Mouse (Mus musculus) heart, adult 9 months (tissue): Measurements from ENCODE around the gene Tomm34.
"Not testable (repeated sequence)": the region's sequence is repeated elsewhere in the genome, so short reads cannot be mapped to it uniquely, and the experiment has no call there.

Experiments used
- DNase-seq, 2 experiments: peaks; one replicate each; pipeline ENCODE4 v3.0.0; 2022; ENCODE audit warnings: low spot score in 2 of 2

Tomm34 gene

DNA sequence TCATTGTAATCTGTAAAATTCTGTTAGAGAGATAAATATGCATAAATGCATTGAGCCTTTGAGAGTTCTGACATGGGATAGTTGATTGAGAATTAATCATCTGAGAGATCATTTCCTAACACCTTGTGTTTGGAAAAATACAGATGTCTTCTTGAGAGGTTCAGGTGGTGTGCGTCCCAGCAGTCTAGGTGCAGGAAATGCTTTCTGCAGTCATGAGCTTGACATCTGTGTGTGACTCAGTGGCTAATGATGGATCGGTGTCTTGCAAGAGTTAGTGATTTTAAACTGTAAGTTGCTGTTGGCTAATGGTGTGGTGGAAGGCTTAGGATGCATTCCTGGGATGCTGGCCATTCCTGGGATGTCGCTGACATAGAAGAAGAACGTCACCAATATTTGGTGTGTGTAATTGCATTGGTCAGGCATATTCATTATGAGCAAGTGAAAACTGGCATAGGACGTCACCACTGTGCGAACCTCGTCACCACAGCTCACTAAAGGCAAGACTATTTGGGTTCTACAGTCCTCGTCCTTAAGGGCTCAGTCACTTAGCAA is 6.0 kb upstream of the Tomm34 start:
- no peak for DNase-seq

GRCm38 (mm10) chr2:164075088-164075487 is 4.1 kb upstream of the Tomm34 start:
- DNase-seq, result no peak

GRCm38 (mm10) chr2:164073918-164074578 is 3.1 kb upstream of the Tomm34 start:
- DNase-seq, result peak; percentile 97 to 98

DNA sequence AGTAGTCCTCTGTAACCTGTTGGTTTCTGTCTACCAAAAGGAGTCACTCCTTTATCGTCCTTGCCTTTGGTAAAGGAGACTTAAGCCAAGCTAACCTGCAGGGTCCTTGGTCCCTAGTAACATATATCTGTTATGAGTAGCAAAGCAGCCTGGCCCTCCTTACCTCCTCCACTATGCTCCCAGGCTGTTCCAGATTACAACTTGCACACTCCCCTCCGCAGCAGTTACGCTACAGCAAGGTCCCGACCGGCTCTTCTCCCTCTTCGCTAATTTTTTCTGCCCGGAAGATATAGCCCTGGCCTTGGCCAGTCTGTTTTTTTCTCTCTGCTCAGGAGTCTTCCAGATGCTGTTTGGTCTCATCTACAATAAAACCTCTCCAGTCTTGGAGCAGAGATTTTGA is 2.2 kb upstream of the Tomm34 start:
- DNase-seq, result no peak

DNA sequence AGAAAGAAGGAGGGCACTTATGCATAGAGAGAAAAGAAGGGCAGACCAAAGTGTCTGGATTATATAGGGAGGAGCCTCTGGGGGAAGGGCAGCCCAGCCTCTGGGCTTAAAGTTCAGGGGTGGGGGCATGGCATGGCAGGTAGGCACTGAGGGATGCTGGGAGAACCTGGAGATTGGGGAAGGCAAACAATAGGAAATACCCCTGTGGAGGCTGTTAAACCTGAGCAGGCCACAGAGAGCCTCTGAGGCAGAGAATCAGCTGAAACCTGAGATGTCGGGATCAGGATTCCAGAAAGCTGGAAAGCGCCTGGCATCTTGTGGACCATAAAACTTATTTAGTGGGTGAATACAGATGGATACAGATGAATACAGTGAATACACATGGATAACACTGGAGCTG is 1.1 kb upstream of the Tomm34 start:
- DNase-seq, result no peak

GRCm38 (mm10) chr2:164071437-164071820 is 460 bp upstream of the Tomm34 start:
- not testable (repeated sequence) for DNase-seq

- DNase-seq, result no peak
Measured at GRCm38 (mm10) chr2:164070142-164070764, 716 bp downstream of the Tomm34 start, which contains the start of gene Stk4. Stk4 (plus strand) TSS chr2:164070322.

GRCm38 (mm10) chr2:164059634-164060235 is 11.2 kb downstream of the Tomm34 start:
- no peak for DNase-seq

GRCm38 (mm10) chr2:164054671-164055070 is 16.3 kb downstream of the Tomm34 start:
- no peak for DNase-seq

DNA sequence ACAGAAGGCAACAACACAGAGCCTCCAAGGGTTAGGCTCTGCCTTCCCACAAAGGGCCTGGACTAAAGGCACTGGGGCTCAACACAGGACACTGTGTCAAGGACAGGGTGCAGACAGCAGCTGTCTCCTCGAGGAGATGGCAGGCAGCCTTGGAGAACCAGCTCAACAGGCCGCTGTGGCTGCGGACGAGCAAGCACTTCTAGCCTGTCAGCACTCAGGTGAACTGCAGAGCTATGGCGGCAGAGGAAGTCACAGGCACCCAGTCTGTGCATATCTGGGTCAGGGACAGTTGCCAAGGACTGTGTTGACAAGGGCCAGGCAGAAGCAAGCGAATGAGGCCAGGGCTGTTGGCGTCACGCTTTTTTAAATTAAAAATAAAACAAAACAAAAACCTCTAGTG is 17.2 kb downstream of the Tomm34 start:
- DNase-seq, result peak; percentile 61 to 70

- DNase-seq, result peak in 1 of 2 experiments; percentile 11
Measured at GRCm38 (mm10) chr2:164047197-164047690, 23.7 kb downstream of the Tomm34 start.

DNA sequence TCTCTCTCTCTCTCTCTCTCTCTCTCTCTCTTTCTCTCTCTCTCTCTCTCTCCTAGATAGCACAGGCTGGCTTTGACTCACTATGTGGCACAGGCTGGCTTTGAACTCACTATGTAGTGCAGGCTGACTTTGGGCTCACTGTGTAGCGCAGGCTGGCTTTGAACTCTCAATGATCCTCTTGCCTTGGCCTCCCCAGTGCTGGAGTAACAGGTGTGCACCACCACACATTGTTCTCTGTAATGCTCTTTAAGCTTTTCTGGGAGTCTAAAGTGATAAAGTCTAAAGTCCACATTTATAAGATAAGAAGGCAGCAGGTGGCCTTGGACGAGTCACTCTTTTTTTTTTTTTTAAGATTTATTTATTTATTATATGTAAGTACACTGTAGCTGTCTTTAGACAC is 29.4 kb downstream of the Tomm34 start:
- DNase-seq, result no peak

GRCm38 (mm10) chr2:164040949-164041348 is 30.0 kb downstream of the Tomm34 start:
- DNase-seq, result no peak

- no peak for DNase-seq
Measured at GRCm38 (mm10) chr2:164038407-164039028, 32.5 kb downstream of the Tomm34 start.

DNA sequence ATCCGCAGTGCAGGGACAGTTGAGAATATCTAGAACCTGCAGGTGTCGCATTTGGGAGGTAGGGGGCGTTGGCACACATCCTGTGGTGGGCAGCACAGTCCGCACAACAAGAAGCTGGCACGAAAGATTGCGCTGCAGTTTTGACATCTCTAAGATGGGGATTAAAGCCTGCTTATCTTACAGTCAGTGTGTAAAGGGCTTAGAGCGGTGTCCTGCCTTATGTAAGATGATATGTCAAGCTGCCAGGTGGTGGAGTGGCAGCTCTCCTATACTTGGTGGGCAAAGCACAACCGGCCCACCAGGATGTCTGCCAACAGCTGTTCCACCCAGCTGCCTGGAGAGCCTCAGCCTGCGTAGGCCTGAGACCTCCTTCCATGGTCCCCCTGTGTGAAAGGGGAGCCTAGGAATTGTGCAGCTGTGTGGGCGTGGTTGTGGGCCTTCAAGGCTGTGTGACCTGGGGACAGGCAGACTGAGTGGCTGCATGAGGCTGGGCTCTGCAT is 34.4 kb downstream of the Tomm34 start:
- no peak for DNase-seq

- no peak for DNase-seq
Measured at GRCm38 (mm10) chr2:164032973-164033372, 38.0 kb downstream of the Tomm34 start.

DNA sequence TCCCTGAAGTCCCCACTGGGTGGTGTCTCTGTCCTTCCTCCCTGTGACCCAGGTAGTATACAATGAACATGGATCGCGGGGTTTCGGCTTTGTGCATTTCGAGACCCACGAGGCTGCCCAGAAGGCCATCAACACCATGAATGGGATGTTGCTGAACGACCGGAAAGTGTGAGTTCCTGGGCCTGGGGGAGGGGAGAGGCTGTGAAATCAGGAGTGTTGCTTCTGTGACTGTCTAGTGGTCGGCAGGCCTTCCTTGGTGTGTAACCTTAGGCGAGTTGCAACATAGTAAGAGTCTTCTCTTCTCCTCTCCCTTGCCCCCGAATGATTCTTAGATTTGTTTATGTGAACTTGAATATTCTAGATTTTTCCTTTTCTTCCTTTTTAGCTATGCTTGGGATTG is 39.8 kb downstream of the Tomm34 start:
- DNase-seq, result no peak

GRCm38 (mm10) chr2:164025150-164025549 is 45.8 kb downstream of the Tomm34 start, which contains the start of gene Pabpc1l:
Pabpc1l (plus strand) TSS chr2:164025450.
- DNase-seq, result no peak

DNA sequence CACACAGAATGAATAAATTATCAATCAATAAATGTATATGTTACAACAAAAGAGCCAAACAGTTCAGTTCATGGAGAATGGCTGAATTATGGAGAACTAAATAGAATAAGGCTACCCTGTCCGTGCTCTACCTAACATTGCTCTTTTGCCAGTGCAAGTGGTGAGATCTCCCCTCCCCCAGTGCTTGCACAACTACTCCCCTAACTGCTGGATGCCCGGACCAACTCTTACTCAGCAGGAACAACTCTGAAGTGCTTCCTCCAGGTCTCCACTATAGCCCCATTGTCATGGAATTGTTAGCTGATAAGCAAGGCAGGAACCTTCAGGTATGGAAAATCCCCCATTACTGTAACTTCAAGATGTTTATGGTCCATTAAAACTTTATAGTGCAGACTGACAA is 48.9 kb downstream of the Tomm34 start:
- DNase-seq, result no peak

DNA sequence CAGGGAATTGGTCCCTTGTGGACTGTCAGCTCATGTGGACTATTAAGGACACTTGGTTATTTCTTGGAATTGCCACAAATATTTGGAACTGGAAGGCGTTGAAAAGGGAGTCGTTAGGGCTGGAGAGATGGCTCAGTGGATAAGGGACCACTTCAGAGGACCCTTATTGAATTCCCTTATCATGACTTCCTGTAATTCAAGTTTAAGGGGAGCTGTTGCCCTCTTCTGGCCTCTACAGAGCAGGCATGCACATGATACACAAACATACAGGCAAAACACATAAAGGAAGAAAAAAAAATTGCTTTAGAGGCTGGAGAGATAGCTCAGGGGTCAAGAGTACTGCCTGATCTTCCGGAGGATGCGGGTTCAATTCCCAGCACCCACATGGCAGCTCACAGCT is 51.0 kb downstream of the Tomm34 start:
- DNase-seq, result no peak

- DNase-seq, result no peak
Measured at GRCm38 (mm10) chr2:164018910-164019309, 52.1 kb downstream of the Tomm34 start.

DNA sequence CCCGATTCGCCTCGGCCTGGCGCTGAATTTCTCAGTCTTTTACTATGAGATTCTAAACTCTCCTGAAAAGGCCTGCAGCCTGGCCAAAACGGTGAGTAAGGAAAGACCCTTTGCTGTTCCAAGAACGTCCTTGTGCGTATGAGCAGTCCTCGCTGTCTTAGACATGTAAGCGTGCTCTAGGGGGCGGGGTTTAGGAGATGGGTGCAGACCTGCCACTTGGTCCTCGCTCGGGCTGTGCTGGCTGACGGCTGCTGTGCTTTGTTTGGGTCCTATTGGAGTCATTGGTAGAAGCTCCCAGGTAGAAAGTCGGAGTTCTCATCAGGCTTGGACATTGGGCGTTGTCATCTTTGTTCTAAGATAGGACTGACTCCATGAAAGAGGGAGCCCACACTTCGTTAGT is 55.7 kb downstream of the Tomm34 start:
- no peak for DNase-seq
